Mouse (Mus musculus) forelimb bud, embryonic 11.5 days (tissue): ENCODE measurements around the gene Rnd1.

Experiments
- DNase-seq: peaks from one replicate; pipeline ENCODE4 v3.0.0-alpha.2; 2012; ENCODE audit warnings: low read depth, low spot score

Rnd1 gene

DNA sequence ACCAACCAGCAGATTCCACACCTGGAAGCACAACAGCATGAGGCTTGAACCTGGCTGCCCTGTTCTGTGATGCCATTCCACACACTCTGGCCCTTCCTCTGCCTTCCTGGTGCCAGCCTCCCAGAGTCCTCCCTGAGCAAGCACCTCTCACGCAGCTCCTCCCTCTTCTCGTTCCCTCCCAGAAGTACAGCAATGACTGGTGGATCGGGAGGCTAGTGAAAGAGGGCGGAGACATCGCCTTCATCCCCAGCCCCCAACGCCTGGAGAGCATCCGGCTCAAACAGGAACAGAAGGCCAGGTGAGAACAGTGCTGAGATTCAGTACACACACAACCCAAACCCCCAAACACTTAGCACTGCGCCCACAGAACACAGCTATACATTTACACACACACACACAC lies 37.1 kb downstream of the Rnd1 start:
- peak; percentile 54 for DNase-seq

DNA sequence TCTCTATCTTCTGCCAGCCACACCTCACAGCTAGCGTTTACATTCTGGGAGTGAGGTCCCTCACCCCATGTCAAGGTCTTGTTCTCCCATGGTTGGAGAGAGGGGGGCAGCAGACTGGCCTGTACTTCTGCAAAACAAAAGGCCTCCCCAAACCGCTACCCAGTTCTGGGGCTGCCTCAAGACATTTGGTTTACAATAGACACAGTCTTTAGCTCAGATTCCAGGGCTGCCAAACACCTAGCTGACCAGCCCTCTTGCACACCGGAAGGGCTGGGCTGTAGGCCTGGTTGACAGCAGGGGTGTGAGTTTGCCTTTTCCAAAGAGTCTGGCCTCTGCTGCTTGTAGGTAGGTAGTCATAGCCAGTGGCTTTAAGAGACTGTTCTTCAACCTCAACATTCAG lies 40.1 kb downstream of the Rnd1 start:
- DNase-seq, result no peak

DNA sequence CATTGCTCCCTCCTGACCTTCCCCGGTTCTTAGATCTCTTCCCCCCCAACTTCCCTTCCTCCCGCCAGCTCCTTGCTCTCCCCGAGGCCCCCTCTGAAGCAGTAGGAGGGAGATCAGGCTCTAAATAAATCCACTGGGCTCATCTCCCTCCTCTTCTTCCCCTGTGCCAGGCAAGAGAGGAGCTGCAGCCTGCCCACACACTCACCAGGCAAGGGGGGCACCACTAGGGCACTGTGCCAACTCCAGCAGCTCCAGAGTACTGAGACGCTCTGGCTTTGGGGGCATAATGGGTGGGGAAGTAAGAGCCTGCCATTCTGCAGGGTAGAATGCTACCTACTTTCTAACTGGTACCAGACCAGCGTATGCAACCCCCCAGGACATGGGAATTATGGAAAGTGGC lies 40.7 kb downstream of the Rnd1 start:
- no peak for DNase-seq

DNA sequence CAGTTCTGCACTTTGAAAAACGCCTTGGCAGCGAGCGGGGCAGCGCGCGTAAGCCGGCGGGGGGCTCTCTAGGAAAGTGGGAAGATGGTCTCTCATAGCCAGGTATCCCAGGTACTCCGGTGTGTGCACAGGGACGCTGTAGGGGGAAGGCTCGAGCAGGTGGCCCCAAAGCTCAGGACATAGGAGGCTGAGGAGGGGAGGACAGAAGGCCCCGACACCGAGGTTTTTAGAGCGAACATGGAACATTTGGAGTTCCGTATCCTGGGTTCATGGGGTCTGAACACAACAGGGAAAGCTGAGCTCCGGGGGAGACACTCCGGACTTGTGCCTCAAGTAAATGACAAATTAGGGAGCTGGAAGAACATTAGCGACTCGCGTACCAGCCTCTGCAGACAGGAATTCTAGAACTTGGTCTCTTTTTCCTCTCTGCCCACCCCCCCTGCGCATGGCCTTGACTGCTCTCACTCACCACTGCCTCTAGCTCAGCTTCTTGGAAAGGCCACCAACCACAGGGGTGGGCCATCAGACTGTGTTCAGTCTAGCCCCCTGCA lies 41.9 kb downstream of the Rnd1 start:
- no peak for DNase-seq

DNA sequence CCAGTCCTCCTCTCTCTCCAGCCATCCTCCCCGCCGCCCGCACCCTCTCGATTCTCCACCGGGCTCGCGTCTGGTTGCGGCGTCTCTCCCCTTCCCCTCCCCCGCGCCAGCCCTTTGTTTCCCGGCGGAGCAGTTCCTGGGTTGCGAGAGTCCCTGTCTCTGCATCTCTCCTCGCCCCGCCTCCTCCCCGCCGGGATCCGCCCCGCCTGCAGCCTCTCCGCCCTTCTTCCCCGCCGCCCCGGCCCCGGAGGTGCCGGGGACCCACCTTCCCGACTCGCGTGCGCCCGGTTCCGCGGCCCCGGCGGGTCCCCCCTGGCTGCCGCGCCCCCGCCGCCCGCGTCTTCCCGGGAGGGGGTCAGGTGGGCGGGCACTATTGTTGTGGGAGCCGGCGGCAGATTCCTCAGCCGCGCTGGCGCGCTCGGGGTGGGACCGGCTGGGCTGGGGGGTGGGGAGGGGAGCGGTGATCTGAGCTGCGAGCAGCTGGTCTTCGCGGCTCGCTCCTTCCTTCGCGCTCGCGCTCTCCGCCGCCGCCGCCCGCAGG lies 42.6 kb downstream of the Rnd1 start:
- DNase-seq, result peak; percentile 51

DNA sequence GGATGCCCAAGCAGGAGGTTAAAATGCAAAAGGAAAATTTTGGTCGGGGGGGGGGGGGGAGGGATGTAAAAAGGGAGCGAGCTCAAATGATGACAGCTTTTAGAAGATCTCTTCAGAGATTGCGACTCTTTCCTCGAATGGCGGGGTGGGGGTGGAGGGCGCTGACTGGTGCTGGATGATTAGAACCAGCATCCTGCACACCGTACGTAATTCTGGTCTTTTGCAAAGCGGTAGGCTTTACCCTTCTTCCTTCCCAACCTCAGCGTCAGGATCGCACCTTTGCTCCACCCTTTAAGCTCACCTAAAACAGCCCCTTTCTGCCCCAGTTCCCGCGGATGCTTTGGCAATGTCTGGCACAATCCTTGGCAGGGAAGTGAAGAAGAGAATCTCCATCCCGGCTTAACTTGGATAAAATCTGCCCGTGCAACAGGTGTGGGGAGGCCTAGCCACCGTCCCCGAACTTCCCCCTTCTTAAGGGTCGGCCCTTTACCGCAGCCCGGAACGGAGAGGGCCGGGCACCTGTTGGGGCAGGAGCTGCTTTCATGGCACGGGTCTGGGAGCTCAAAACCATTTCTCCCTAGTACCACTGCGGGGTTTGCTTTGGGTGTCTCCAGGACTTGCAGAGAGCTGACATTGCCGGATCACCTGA lies 43.3 kb downstream of the Rnd1 start:
- no peak for DNase-seq

DNA sequence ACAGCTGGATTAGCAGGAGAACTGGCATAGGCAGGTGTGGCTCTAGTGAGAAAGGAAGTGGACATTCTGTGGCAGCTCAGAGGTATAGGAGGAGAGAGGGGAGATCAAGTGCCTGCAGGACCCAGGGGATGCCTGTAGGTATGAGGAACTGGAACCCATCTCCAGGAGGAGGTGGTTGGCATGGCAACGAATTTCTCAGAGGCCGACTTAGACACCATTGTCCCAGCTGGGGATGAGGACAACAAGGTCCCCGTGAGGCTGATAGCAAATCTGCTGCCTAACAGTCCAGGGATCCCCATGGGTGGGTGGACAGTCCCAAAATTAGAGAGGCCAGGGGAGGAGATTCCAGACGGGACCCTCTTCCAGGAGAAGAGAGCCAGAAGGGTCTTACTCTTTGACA lies 44.3 kb downstream of the Rnd1 start:
- DNase-seq, result no peak

DNA sequence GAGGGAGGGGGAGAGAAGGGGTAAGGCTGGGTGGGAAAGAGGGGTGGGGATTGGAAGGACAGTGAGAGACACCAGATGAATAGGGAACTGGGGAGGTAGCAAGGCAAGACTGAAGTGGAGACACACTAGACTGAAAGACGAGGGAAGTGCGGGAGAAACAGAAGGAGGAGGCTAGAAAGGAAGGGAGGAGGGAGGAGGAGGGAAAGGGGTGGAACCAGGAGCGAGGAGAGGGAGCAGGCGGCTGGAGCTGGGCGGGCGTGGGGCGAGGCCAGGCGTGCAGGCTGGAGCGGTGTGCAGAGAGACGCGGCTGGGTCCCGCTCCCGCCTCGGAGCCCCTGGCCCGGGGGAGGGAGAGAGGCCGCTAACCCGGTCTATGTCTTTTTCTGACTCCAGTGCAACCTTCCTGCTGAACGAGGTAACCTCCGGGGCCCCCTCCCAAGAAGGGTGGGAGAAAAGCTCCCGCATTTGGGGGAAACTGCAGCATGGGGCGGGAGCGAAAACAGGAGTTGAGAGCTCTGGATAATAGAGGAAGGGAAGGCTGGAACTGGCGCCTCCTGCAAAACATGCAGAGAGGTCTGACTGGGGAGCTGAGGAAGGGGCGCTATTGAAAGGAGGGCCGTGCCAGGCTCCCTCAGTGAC lies 45.0 kb downstream of the Rnd1 start:
- DNase-seq, result peak; percentile 51

DNA sequence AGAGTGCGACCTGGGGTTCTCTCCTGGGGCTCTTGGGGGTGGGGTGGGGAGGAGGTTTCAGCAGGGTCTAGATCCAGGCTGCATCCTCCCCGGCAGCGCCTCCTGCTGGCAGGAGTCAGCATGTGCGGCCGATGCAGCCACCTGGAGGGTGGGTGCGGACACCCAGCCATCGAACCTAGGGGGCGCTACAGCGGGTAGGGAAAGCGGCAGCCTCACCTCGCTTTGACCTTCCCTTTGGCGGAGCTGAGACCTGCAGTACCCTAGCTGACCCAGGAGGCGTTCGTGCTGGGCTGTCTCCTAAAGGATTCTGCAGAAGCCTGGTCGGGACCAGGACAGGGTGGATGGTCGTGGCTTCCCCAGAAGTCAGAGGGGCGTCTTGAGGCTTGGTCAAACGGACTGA lies 45.8 kb downstream of the Rnd1 start:
- DNase-seq, result peak; percentile 87

DNA sequence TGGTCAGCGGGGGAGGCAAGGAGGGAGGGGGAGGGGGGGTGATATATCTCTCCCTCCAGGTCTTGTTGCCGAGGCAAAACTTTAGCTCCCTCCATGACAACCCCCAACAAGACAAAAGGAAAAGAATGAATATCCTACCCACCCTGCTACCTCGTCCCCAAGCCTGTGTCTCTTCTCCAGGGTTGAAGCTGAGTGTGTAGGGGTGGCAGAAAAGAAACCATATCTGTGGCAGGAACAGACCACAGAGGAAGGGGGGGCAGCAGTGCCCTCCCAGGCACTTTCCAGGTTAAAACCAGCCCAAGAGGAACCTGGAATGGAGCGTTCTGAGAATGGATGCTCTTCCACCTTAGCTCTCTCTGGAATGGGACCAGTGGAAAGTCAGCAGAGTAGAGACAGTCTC lies 46.7 kb downstream of the Rnd1 start, which contains the start of gene Cacnb3:
Gene Cacnb3, plus strand, starts transcription at position 301 of the 400 bp plus-strand sequence.
- no peak for DNase-seq

DNA sequence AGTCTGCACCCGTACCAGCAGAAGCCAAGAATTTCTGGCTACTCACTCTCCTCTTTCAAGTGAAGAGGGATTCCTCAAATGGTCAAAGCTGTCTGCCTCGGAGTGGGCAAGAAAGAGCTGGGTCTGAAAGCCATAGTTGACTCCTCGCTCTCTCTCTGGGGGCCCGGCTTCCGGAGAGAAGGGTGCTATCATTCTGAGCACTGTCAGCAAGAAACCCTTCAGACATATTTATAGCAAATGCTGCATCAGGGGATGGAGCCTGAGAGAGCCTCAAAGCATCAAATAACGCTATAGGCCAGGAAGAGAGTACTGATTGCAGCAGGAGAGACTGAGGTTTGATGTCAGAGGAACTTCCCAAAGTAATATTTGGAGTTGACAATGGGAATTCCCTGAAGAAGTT lies 47.8 kb downstream of the Rnd1 start:
- DNase-seq, result no peak

DNA sequence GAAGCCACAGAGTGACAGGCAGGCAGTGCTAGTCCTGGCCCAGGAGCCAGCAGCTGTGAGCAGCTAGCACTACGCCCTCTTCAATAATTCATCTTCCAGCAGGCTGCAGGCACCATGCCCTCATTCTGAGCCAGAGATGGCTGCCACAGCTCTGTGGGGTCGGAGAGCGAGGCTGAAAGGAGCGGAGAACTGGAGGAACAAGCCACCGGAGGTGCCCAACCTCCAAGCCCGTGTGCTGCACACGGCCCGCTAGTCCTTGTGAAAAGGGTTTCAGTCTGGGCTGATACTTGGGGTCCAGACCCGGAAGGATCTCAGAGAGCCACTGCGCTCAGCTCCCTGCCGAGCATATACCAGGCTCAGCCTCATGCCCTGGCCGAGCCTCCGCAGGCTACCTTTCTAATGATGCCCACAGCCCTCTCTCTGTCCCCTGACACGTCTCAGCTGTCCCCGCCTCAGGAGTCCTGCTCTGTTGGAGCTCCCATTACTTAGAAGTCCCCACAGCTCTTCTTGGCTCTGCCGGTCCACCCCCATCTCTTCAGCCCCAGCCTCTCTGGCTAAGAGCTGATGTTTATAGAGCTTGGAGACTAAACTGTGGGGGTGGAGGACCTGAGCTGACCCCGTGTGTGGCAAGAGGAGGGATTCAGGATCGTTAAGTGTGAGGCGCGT lies 48.5 kb downstream of the Rnd1 start:
- DNase-seq, result peak; percentile 30

DNA sequence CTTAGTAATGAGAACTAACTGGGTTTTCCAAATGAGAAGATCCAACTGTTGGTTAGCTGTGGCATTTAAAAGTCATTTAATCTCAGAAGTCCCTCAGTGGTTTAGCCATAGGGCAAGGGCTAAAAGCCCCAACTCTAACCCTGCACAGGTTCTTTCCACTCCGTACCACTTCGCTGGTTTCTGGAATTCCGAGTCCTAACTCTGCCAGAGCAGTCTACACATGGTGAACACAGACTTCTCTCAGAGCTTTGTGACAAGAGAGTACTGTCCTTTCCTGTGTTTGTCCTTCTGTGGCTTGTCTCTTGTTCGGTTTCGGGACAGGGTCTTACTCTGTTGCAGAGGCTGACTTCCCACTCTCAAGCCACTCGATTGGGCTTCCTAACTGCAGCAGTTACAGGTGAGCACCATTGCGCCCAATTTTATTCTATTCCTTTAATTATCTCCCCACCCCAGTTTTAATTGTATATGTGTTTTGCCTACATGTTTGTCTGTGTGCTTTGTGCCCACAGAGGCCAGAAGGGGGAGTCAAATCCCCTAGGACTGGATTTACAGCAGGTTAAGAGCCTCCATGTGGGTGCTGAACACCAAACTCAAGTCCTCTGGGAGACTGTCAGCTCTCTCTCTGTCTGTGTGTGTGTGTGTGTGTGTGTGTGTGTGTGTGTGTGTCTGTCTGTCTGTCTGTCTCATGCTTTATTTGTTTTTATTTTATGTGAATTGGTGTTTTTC lies 50.6 kb downstream of the Rnd1 start:
- no peak for DNase-seq

DNA sequence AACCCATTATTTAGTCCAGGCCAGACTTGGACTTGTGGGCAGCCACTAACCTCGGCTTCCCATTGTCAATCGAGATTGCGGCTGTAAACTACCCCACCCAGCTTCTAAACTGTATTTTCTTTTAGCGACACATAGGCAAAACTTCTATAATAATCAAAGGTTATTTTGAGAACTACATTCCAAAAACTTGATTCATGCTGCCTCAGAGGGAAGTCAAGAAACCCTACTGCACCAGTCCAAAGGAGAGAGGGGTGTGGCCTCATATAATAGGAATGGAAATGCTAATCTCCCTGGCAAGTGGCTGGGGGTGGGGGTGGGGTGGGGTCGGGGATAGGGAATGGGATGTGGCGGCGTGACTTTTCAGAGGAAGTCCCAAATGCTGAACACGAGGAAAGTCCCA lies 51.2 kb downstream of the Rnd1 start:
- DNase-seq, result no peak

DNA sequence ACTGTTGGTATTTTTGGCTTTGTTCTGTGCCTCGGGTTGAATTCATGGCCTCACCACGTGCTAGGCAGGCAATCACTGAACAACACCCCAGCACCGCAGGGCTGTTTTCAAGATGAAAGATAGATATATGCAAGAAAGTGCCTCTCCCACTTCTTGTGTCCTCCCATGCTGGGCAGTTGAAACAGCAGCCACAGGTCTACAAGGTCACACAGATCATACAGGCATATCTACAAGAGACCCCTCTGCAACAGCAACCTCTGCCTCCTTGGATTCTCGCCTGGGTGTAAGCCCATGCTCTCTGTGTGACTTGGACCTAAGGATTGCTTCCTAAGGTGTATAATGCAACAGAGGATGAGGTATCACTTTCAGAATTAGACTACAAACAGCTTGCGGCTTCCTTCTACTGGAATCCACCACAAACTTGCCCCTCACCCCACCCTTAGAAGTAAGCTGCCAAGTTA lies 53.9 kb downstream of the Rnd1 start:
- DNase-seq, result no peak

DNA sequence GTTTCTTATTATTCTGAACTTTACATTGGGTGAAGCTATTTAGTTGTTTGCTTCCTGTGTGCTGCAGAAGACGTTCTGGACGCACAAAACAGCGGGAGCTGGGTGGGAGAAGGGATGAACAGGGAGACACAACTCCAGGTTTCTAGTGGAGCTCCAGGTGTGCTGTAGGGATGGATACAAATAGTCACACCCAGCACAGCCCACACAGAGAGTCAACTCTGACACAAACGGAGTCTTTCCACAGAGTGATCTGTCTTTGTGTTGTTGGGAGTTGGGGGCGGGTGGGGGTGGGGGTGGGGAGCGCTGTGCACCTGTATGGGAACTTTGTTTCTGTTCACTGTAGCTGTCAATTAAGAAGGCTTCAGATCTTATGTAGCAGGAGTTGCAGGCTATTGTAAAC lies 54.5 kb downstream of the Rnd1 start:
- DNase-seq, result no peak

DNA sequence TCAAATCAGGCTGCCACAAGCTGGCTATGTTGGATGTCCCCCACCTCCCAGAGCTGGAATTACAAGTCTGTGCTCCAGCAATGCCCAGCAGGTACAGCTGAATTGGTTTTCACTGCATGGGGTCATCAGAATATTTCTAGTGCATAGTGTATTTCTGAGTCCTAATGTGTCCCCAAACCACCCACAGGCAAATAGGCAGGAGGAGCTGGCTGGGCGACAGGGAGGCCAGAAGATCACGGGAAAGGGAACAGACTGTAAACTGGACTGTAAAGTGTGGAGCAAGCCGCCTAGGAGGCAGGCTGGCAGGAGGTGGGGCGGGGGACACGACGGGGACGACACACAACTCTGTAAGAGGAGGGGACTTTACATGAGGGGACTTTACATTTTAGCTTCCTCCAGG lies 55.1 kb downstream of the Rnd1 start:
- no peak for DNase-seq

DNA sequence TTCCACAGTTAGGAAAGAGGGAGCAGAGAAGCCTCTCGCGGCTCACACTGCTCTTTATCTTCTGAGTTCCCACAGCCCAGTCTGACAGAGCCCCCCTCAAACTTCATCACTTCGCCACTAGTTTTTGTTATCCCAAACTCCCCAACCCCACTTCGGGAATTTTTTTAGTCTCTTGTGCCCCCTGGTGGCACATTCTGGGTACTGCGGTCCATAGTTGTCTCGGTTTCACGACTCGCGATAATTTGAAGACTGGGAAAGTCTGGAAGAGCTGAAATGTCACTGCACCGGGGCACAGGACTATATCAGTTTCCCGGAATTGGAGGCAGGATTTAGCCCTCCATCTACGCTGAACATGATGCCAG lies 60.1 kb downstream of the Rnd1 start:
- peak; percentile 93 for DNase-seq

DNA sequence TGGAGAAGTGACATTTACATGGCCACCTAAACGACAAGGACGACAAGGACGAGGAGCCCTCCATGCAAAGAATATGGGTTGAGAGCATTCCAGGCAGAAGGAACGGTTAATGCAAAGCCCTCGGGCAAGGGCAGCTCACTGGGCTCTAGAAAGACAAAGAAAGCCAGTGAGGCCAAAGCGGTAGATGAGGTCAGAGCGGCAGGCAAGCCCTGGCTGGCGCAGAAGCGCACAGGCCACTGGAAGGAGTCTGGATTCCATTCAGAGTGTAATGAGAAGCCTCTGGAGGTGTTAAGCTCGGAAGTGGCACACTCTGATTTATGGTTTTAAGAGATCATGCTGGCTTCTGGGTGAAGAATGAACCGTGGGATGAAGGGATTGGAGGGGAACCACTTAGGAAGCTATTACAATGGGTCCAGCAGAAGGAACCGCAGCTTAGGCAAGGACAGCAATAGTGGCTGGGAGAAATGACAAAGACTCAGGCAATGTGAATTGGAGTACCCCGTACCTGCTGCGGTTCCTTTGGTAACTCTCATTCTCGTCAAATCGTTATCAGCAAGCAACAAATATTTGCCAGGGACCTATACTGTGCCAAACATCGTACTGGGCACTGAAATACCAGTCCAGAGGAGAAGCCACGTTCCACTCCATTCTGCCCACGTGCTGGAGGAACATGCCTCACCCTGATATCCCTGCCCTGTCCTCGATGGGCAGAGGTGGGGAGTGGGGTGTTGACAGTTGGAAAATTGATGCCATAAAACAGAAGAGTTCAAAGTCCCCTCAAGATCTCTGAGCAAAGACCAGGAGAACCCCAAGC lies 60.7 kb downstream of the Rnd1 start:
- DNase-seq, result peak; percentile 57

DNA sequence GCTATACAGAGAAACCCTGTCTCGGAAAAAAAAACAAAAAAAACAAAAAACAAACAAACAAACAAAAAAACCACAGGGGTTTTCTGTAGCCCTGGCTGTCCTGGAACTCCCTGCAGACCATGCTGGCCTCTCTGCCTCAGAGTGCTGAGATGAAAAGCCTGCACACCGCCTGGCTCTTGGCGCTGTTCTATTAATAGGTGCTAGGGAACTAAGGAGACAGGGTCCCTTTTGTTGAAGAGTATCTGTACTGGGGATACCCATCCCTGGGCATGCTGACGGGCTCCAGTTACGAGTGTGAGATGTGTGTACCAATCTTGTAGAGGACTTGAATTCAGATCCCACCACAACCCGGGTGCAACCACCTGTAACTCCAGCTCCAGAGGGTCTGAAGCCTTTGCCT lies 61.5 kb downstream of the Rnd1 start:
- no peak for DNase-seq

DNA sequence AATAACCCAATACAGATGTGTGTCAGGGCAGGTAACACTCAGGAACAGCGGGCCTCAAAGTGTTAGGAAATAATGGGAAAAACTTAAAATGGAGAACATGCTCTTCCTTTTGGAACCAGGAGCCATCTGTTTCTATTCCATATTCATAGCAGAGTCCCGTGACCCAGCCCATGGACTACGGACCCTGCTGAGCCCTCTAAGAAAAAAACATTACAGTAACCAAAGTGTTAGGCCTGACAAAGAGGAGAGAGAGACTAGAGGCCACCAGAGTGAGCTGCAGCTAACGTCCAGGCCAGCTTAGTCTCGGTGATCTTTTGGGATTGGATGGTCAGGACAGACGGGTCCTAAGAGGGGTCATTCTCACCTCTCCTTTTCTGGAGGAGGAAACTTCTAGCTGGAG lies 62.3 kb downstream of the Rnd1 start:
- DNase-seq, result peak; percentile 13
